Mouse (Mus musculus): ENCODE data around the gene Mest.

DNA sequence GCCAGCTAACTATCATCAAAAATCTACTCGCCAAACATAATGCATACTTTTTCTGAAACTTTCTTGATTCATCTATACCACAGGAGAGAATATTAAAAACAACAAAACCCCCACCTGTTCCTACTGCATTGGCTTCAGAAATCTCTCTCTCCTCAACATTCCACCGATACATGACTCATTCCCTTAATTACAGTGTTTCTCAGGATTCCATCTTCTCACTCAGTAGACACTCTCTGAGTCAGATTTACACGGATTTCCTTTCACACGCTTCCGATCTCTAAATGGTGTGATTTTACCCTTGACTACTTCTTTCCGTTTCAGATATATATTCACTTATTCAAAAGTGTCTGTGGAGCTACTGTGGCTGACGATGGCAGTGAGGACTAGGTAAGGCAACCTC, 36.1 kb upstream of the Mest start:
- TF ChIP-seq CTCF (IDR thresholded peaks at IDR 0.05; ENCODE audit: low read depth) (no peak), EP300 (optimal IDR thresholded peaks at IDR 0.05) (no peak)

All from stomach, postnatal 0 days (tissue).